In genomic region chr17:36500435-36500834, GRCm38 (mm10) we compare ENCODE assay signal across 42 mouse cellular contexts. TPM values are rescaled to one million over a fixed set of nuclear protein-coding genes. Genes with fewer than 3 reads are reported as not detected.
"Had no signal": no experiment of that assay in that cellular context is flagged by ENCODE, and none has a peak within 500 bp of the region (broad histone marks: within the 10 kb centered on the region; RNA-seq: fewer than 3 reads in every experiment).

No protein-coding gene starts in this region.

- H3K4me2 ChIP-seq: heart, embryonic 11.5 days; heart, embryonic 13.5 days; heart, embryonic 15.5 days; hindbrain, embryonic 13.5 days; hindbrain, embryonic 15.5 days; kidney, embryonic 15.5 days; limb, embryonic 13.5 days; limb, embryonic 15.5 days; liver, embryonic 12.5 days had no signal

- H3K4me1 ChIP-seq: heart, embryonic 13.5 days; heart, embryonic 15.5 days; hindbrain, embryonic 10.5 days; hindbrain, embryonic 13.5 days; hindbrain, embryonic 15.5 days; kidney, embryonic 15.5 days; limb, embryonic 13.5 days; limb, embryonic 15.5 days; liver, embryonic 12.5 days had no signal

- H3K4me3 ChIP-seq: gastrocnemius, adult 2 months; heart, adult 2 months; heart, embryonic 13.5 days; heart, embryonic 15.5 days; hindbrain, embryonic 10.5 days; hindbrain, embryonic 13.5 days; hindbrain, embryonic 15.5 days; kidney, embryonic 15.5 days; limb, embryonic 13.5 days; limb, embryonic 15.5 days; liver, embryonic 12.5 days had no signal

- H3K27me3 ChIP-seq: heart, embryonic 13.5 days; heart, embryonic 15.5 days; hindbrain, embryonic 13.5 days; hindbrain, embryonic 15.5 days; kidney, embryonic 15.5 days; limb, embryonic 13.5 days; limb, embryonic 15.5 days; liver, embryonic 12.5 days had no signal

- H3K9me3 ChIP-seq: heart, embryonic 13.5 days; heart, embryonic 15.5 days; hindbrain, embryonic 10.5 days; hindbrain, embryonic 13.5 days; hindbrain, embryonic 15.5 days; kidney, embryonic 15.5 days; limb, embryonic 13.5 days; limb, embryonic 15.5 days; liver, embryonic 12.5 days had no signal

- DNase-seq: gastrocnemius, adult 2 months; gastrocnemius, postnatal 10 days; gastrocnemius, postnatal 25 days; heart, adult 11 months; heart, adult 2 months; heart, postnatal 14 days; heart, postnatal 36 days; kidney, adult 11 months; kidney, adult 2 months; kidney, adult 9 months; kidney, postnatal 14 days; kidney, postnatal 36 days; layer of hippocampus, adult 9-11 months; layer of hippocampus, postnatal 36 days; left cerebral cortex, postnatal 4 days had no signal

- ATAC-seq: hindbrain, postnatal 0 days; intestine, embryonic 16.5 days; liver, embryonic 12.5 days had no signal

- H3K9ac ChIP-seq: heart, embryonic 13.5 days; heart, embryonic 15.5 days; hindbrain, embryonic 13.5 days; hindbrain, embryonic 15.5 days; kidney, embryonic 15.5 days; limb, embryonic 13.5 days; limb, embryonic 15.5 days; liver, embryonic 12.5 days had no signal

- H3K36me3 ChIP-seq: heart, embryonic 13.5 days; heart, embryonic 15.5 days; hindbrain, embryonic 10.5 days; hindbrain, embryonic 13.5 days; hindbrain, embryonic 15.5 days; kidney, embryonic 15.5 days; limb, embryonic 13.5 days; limb, embryonic 15.5 days; liver, embryonic 12.5 days had no signal

- H3K27ac ChIP-seq: gastrocnemius, adult 2 months; heart, adult 2 months; heart, embryonic 13.5 days; heart, embryonic 15.5 days; hindbrain, embryonic 10.5 days; hindbrain, embryonic 13.5 days; hindbrain, embryonic 15.5 days; hindbrain, postnatal 0 days; kidney, embryonic 15.5 days; kidney, postnatal 0 days; limb, embryonic 13.5 days; limb, embryonic 15.5 days; liver, embryonic 12.5 days had no signal

RNA-seq across cellular contexts. Expression of gene H2-M10.4, which starts 38.3 kb away (rescaled TPM):
- total RNA-seq: gastrocnemius, adult 2 months; gastrocnemius, postnatal 10 days; gastrocnemius, postnatal 25 days; gastrocnemius, postnatal 4 days; heart, adult 2 months; heart, postnatal 14 days; heart, postnatal 36 days; hindbrain, postnatal 0 days; layer of hippocampus, adult 18-20 months; layer of hippocampus, adult 8-10 months; layer of hippocampus, postnatal 14 days; layer of hippocampus, postnatal 36 days; left cerebral cortex, adult 18-20 months; left cerebral cortex, adult 8-10 months; left cerebral cortex, postnatal 10 days; left cerebral cortex, postnatal 25 days; left cerebral cortex, postnatal 4 days; liver, adult 2 months had no signal
- polyA plus RNA-seq: frontal cortex, adult 2 months; heart, adult 2 months; heart, embryonic 11.5 days; heart, embryonic 13.5 days; heart, embryonic 15.5 days; heart, postnatal 0 days; hindbrain, embryonic 10.5 days; hindbrain, embryonic 13.5 days; hindbrain, embryonic 15.5 days; hindbrain, postnatal 0 days; intestine, embryonic 14.5 days; intestine, embryonic 16.5 days; kidney, adult 2 months; kidney, embryonic 15.5 days; kidney, postnatal 0 days; large intestine, adult 2 months; limb, embryonic 11.5 days; limb, embryonic 13.5 days; limb, embryonic 15.5 days; liver, adult 2 months; liver, embryonic 12.5 days had no signal

RNA-seq across cellular contexts. Expression of gene H2-M11, which starts 46.4 kb away (rescaled TPM):
- total RNA-seq: gastrocnemius, adult 2 months; gastrocnemius, postnatal 10 days; gastrocnemius, postnatal 25 days; gastrocnemius, postnatal 4 days; heart, adult 2 months; heart, postnatal 14 days; heart, postnatal 36 days; hindbrain, postnatal 0 days; layer of hippocampus, adult 18-20 months; layer of hippocampus, adult 8-10 months; layer of hippocampus, postnatal 14 days; layer of hippocampus, postnatal 36 days; left cerebral cortex, adult 18-20 months; left cerebral cortex, adult 8-10 months; left cerebral cortex, postnatal 10 days; left cerebral cortex, postnatal 25 days; left cerebral cortex, postnatal 4 days; liver, adult 2 months had no signal
- polyA plus RNA-seq: frontal cortex, adult 2 months; heart, adult 2 months; heart, embryonic 11.5 days; heart, embryonic 13.5 days; heart, embryonic 15.5 days; heart, postnatal 0 days; hindbrain, embryonic 10.5 days; hindbrain, embryonic 13.5 days; hindbrain, embryonic 15.5 days; hindbrain, postnatal 0 days; intestine, embryonic 14.5 days; intestine, embryonic 16.5 days; kidney, adult 2 months; kidney, embryonic 15.5 days; kidney, postnatal 0 days; large intestine, adult 2 months; limb, embryonic 11.5 days; limb, embryonic 13.5 days; limb, embryonic 15.5 days; liver, adult 2 months; liver, embryonic 12.5 days had no signal
